Mouse (Mus musculus): ENCODE data around the gene Glud1. TPM values are rescaled to one million over a fixed set of nuclear protein-coding genes. Genes with fewer than 3 reads are reported as not detected.

The Glud1 gene
- 86.0 and 94.3 TPM in 2 replicates for polyA plus RNA-seq (2015; fragmentation: Nextera tagmentation; extraction: Ambion mirVana)

DNA sequence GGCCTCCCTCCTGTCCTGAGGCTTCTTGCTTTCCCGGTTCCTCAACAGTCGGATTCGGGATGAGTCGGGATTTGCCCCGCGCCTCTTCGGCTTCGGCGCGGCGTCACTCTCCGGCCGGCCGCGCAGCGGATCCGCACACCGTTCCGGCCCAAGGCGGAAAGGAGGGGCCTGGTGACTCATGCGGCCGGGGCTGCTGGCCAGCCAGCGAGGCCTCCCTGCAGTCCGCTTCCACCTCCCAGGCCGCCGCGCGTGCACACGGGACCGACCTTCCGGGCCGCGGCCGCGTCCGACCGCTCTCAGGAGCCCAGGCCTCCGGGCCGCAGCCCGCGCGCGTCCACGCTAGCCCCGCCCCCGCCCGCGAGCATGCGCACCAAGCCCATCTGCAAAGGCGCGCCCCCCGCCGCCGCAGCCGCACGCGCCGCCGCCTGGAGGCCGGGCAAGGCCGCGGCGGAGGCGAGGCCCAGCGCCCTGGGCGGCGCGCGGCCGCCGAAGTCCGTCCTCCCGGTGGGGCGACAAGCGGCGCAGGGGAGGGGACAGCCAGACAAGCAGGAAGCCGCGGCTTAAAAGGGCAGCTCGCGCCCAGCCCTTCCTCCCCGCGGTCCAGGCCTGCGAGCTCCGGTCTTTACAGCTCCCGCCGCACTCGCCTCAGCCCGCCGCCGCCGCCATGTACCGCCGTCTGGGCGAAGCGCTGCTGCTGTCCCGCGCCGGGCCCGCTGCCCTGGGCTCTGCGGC, at the start of gene Glud1, which contains the start of gene Shld2:
Gene Glud1 (plus strand): TSS at position 494 of the 732 bp plus-strand sequence.
Gene Shld2 (minus strand): TSS at position 260 of the 732 bp plus-strand sequence.
- peak within 1 kb of the TSS; percentile 90 for H3K27ac ChIP-seq (ENCODE audit: low read length)
- H3K4me2 ChIP-seq (ENCODE audit: low read length) = peak within 1 kb of the TSS; percentile 86
- peak within 1 kb of the TSS; percentile 98 for H3K9ac ChIP-seq (replicated peaks; ENCODE audit: low read depth, low read length)
- no peaks in the 10 kb centered on the region for H3K27me3 ChIP-seq (replicated peaks; ENCODE audit: control insufficient read depth, insufficient read depth, low read length)
- peak within 1 kb of the TSS; percentile 97 for H3K4me3 ChIP-seq (replicated peaks; ENCODE audit: low read length)
- under 1% methylated on average over 78 of the region's 100 CpGs for WGBS
- H3K9me3 ChIP-seq (ENCODE audit: control insufficient read depth, low read length) = no peaks in the 10 kb centered on the region
- H3K4me1 ChIP-seq (replicated peaks; ENCODE audit: control insufficient read depth, insufficient read depth, low read length) = peaks cover 24% of the 10 kb centered on the region
- peak; percentile 93 for ATAC-seq
- H3K36me3 ChIP-seq (ENCODE audit: control insufficient read depth, insufficient read depth) = no peaks in the 10 kb centered on the region

DNA sequence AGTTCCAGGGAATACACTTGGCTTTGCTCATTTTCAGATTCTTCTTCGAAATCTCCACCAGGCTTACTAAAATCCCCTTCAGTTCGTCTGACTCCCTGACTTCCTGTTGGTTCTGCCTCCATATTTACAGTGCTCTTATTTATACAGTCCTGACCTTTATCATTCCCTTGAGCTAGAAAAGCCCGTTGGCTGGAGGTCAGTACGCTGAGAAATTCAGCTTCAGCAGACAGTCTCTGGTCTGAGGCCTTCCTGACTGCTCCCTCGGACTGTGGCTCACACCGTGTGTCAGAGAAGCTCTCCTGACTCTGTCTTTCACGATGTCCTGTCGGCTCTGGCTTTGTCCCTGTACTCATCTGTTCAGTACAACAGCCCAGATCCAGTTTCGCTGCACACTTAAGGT, 42.5 kb upstream of the Glud1 start:
- Histone ChIP-seq H3K36me3 (ENCODE audit: control insufficient read depth, insufficient read depth) (no peaks in the 10 kb centered on the region), H3K27ac (ENCODE audit: low read length) (no peak overlapping the region), H3K27me3 (replicated peaks; ENCODE audit: control insufficient read depth, insufficient read depth, low read length) (no peaks in the 10 kb centered on the region), H3K4me3 (replicated peaks; ENCODE audit: low read length) (no peak overlapping the region), H3K4me2 (ENCODE audit: low read length) (no peak overlapping the region), H3K4me1 (replicated peaks; ENCODE audit: control insufficient read depth, insufficient read depth, low read length) (no peaks in the 10 kb centered on the region), H3K9ac (replicated peaks; ENCODE audit: low read depth, low read length) (no peak overlapping the region), H3K9me3 (ENCODE audit: control insufficient read depth, low read length) (no peaks in the 10 kb centered on the region)
- ATAC-seq = no peak
- WGBS = 85% methylated on average over 9 of the region's 9 CpGs

DNA sequence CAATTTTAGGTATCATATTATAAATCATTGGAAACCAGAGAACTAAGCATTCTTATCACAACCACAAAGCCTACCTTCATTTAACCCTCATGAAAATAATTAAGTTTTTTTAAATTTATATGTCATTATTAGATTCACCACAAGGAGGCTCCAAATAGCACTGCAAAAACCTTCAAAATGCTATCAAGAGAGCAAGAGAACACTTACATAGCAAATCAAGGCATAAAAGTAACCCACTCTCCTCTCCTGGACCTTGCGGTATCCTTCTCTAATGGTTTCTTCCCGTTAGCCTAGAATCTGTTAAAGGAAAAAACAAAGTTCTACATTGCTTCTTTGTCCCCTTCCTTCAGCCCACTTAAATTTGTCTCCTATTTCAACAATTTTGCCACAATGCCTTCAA, 37.2 kb upstream of the Glud1 start:
- H3K9ac ChIP-seq (replicated peaks; ENCODE audit: low read depth, low read length) = no peak overlapping the region
- no peak overlapping the region for H3K4me3 ChIP-seq (replicated peaks; ENCODE audit: low read length)
- no peaks in the 10 kb centered on the region for H3K36me3 ChIP-seq (ENCODE audit: control insufficient read depth, insufficient read depth)
- 58% methylated on average over 2 of the region's 2 CpGs for WGBS
- H3K9me3 ChIP-seq (ENCODE audit: control insufficient read depth, low read length) = no peaks in the 10 kb centered on the region
- no peak overlapping the region for H3K4me2 ChIP-seq (ENCODE audit: low read length)
- no peaks in the 10 kb centered on the region for H3K27me3 ChIP-seq (replicated peaks; ENCODE audit: control insufficient read depth, insufficient read depth, low read length)
- H3K4me1 ChIP-seq (replicated peaks; ENCODE audit: control insufficient read depth, insufficient read depth, low read length) = no peaks in the 10 kb centered on the region
- H3K27ac ChIP-seq (ENCODE audit: low read length) = no peak overlapping the region
- no peak for ATAC-seq

DNA sequence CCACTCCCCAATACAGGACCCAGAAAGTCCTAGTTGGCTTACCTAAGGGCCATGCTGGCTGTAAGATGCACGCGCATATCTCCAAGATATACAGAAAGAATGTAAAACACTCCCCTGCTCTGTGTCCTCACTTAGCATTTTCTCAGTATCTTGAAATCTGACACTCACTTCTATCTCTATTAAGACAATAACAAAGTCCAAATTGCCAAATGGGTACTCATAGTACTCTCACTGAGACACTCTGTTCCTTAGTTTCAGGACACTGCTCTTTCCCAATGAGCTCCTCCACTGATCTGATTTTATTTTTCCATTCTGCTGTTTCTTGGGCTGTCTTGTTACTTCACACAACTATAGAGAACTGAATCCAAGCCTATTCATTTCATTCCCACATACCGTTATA, 36.4 kb upstream of the Glud1 start:
- Histone ChIP-seq H3K27ac (ENCODE audit: low read length) (no peak overlapping the region), H3K4me2 (ENCODE audit: low read length) (no peak overlapping the region), H3K36me3 (ENCODE audit: control insufficient read depth, insufficient read depth) (no peaks in the 10 kb centered on the region), H3K4me3 (replicated peaks; ENCODE audit: low read length) (no peak overlapping the region), H3K9ac (replicated peaks; ENCODE audit: low read depth, low read length) (no peak overlapping the region), H3K9me3 (ENCODE audit: control insufficient read depth, low read length) (no peaks in the 10 kb centered on the region), H3K4me1 (replicated peaks; ENCODE audit: control insufficient read depth, insufficient read depth, low read length) (no peaks in the 10 kb centered on the region), H3K27me3 (replicated peaks; ENCODE audit: control insufficient read depth, insufficient read depth, low read length) (no peaks in the 10 kb centered on the region)
- ATAC-seq = no peak
- 90% methylated on average over 3 of the region's 3 CpGs for WGBS

DNA sequence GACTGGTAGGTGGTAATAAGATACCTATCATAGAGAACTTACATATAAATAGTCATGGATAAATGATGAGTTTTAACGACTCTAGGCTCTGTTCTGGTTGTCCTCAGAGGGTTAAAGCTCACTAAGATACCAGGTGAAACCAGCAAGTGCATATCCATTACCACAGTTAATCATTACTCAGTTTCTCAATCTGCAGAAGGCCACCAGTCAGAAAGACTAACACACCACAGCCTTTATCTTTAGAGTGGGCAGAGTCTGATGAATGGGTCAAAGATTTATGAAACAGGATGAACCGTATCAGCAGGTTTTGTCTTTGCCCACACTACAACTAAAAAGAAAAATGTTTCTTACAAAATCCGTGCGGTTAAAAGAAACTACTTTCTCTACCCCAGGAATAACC, 35.3 kb upstream of the Glud1 start:
- no peak overlapping the region for H3K9ac ChIP-seq (replicated peaks; ENCODE audit: low read depth, low read length)
- H3K9me3 ChIP-seq (ENCODE audit: control insufficient read depth, low read length) = no peaks in the 10 kb centered on the region
- H3K36me3 ChIP-seq (ENCODE audit: control insufficient read depth, insufficient read depth) = no peaks in the 10 kb centered on the region
- no peaks in the 10 kb centered on the region for H3K4me1 ChIP-seq (replicated peaks; ENCODE audit: control insufficient read depth, insufficient read depth, low read length)
- ATAC-seq = no peak
- H3K27ac ChIP-seq (ENCODE audit: low read length) = no peak overlapping the region
- H3K4me3 ChIP-seq (replicated peaks; ENCODE audit: low read length) = no peak overlapping the region
- 85% methylated on average over 4 of the region's 4 CpGs for WGBS
- H3K27me3 ChIP-seq (replicated peaks; ENCODE audit: control insufficient read depth, insufficient read depth, low read length) = no peaks in the 10 kb centered on the region
- no peak overlapping the region for H3K4me2 ChIP-seq (ENCODE audit: low read length)

DNA sequence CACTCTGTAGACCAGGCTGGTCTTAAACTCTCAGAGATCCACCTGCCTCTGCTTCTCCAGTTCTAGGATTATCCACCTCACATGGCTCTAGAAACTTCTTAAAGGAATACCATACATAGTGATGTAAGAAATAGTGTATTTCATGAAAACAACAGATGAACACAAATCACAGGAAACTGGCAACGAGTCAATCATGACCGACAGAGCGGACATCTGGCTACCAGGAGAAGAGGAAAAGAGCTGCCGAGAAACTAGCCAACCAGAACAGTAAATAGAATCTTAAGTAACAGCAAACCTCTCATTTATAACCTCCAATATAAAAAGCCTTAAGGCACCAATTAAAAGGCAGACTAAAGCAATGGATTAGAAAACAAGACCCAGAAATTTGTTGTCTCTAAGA, 30.8 kb upstream of the Glud1 start:
- Histone ChIP-seq H3K27me3 (replicated peaks; ENCODE audit: control insufficient read depth, insufficient read depth, low read length) (no peaks in the 10 kb centered on the region), H3K4me3 (replicated peaks; ENCODE audit: low read length) (no peak overlapping the region), H3K9me3 (ENCODE audit: control insufficient read depth, low read length) (no peaks in the 10 kb centered on the region), H3K4me2 (ENCODE audit: low read length) (no peak overlapping the region), H3K9ac (replicated peaks; ENCODE audit: low read depth, low read length) (no peak overlapping the region), H3K4me1 (replicated peaks; ENCODE audit: control insufficient read depth, insufficient read depth, low read length) (no peaks in the 10 kb centered on the region), H3K36me3 (ENCODE audit: control insufficient read depth, insufficient read depth) (no peaks in the 10 kb centered on the region), H3K27ac (ENCODE audit: low read length) (no peak overlapping the region)
- ATAC-seq = no peak
- WGBS = 73% methylated on average over 4 of the region's 4 CpGs

DNA sequence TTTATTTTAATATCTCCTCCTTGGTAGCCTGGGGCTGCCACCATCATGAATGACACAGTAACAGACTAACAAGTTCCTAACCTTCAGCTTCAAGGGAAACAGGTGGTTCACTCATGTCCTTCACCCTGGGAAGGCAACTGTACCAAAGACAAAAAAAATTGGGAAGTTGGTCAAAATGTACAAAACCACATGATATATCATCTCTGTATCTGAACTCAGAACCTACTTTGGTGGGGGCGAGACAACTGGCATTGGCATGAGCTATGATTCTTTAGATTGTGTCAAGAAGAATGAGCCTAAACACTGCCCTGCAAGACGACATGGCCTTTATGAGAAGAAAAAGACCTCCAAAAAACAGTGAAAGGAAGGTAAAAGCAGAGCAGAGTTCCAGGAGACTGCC, 29.7 kb upstream of the Glud1 start:
- no peaks in the 10 kb centered on the region for H3K4me1 ChIP-seq (replicated peaks; ENCODE audit: control insufficient read depth, insufficient read depth, low read length)
- H3K27ac ChIP-seq (ENCODE audit: low read length) = no peak overlapping the region
- no peak overlapping the region for H3K4me3 ChIP-seq (replicated peaks; ENCODE audit: low read length)
- WGBS = 86% methylated on average over 2 of the region's 2 CpGs
- H3K9ac ChIP-seq (replicated peaks; ENCODE audit: low read depth, low read length) = no peak overlapping the region
- no peaks in the 10 kb centered on the region for H3K9me3 ChIP-seq (ENCODE audit: control insufficient read depth, low read length)
- ATAC-seq = no peak
- H3K4me2 ChIP-seq (ENCODE audit: low read length) = no peak overlapping the region
- no peaks in the 10 kb centered on the region for H3K36me3 ChIP-seq (ENCODE audit: control insufficient read depth, insufficient read depth)
- H3K27me3 ChIP-seq (replicated peaks; ENCODE audit: control insufficient read depth, insufficient read depth, low read length) = no peaks in the 10 kb centered on the region

DNA sequence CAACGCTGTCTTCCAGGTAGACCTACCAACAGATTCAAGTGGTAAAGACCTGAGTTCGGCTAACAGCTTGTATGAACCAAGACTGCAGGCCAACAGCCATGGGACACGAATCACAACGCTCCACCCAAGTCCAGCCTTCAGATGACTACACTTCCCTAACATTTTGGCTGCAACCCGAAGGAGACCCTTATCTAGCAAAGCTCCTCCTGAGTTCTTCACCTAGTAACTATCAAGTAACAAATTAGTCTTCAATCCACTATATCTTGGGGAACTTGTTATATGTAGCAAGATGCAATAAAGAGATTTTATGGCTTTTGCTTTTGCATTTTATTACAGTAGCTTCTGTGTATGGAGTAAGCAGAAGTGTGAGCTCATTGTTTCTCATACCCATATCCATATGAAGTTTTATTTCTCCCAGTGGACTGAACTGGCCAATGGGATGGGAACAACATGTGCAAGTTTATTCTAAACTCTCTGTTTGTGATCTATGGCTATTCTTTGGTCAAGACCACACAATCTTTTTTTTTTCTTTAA, 28.7 kb upstream of the Glud1 start:
- Histone ChIP-seq H3K27me3 (replicated peaks; ENCODE audit: control insufficient read depth, insufficient read depth, low read length) (no peaks in the 10 kb centered on the region), H3K9ac (replicated peaks; ENCODE audit: low read depth, low read length) (no peak overlapping the region), H3K4me1 (replicated peaks; ENCODE audit: control insufficient read depth, insufficient read depth, low read length) (no peaks in the 10 kb centered on the region), H3K36me3 (ENCODE audit: control insufficient read depth, insufficient read depth) (no peaks in the 10 kb centered on the region), H3K4me3 (replicated peaks; ENCODE audit: low read length) (no peak overlapping the region), H3K4me2 (ENCODE audit: low read length) (no peak overlapping the region), H3K27ac (ENCODE audit: low read length) (no peak overlapping the region), H3K9me3 (ENCODE audit: control insufficient read depth, low read length) (no peaks in the 10 kb centered on the region)
- ATAC-seq = no peak
- WGBS = 96% methylated on average over 5 of the region's 5 CpGs

DNA sequence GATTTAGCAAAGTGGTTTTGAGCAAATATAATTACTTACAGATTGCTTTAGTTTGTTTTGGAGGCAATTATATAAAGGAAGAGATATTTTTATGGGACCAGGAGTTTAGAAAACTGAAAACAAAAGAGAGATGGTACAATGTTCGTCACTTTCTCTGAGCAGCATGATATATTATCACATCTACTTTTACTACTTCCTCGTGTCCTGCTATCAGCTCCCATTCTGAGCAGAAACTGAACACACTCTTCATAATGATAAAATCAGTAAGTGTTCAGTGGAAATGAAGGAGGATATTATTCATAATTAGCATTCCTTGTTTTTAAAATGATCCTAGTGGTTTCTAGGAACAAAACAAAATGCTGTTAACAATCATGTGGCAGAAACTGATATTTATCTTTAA, 22.1 kb upstream of the Glud1 start:
- Histone ChIP-seq H3K36me3 (ENCODE audit: control insufficient read depth, insufficient read depth) (no peaks in the 10 kb centered on the region), H3K4me2 (ENCODE audit: low read length) (no peak overlapping the region), H3K9me3 (ENCODE audit: control insufficient read depth, low read length) (no peaks in the 10 kb centered on the region), H3K4me1 (replicated peaks; ENCODE audit: control insufficient read depth, insufficient read depth, low read length) (no peaks in the 10 kb centered on the region), H3K27ac (ENCODE audit: low read length) (no peak overlapping the region), H3K9ac (replicated peaks; ENCODE audit: low read depth, low read length) (no peak overlapping the region), H3K27me3 (replicated peaks; ENCODE audit: control insufficient read depth, insufficient read depth, low read length) (no peaks in the 10 kb centered on the region), H3K4me3 (replicated peaks; ENCODE audit: low read length) (no peak overlapping the region)
- WGBS = 71% methylated on average over 2 of the region's 2 CpGs
- ATAC-seq = no peak

Data from forebrain, embryonic 16.5 days (tissue).